Mouse (Mus musculus): Measurements from ENCODE around the gene Zfp444.
A peak's percentile ranks its signal among the peaks of the same experiment; 100 is the strongest.
"Not testable (repeated sequence)": the region's sequence is repeated elsewhere in the genome, so short reads cannot be mapped to it uniquely, and the experiment has no call there.

Zfp444 gene

GRCm38 (mm10) chr7:6213144-6213543 lies 41.1 kb downstream of the Zfp444 start:
- peak in 1 of 2 experiments; percentile 19 for DNase-seq (ENCODE audit: low spot score in 2 of 2)

DNA sequence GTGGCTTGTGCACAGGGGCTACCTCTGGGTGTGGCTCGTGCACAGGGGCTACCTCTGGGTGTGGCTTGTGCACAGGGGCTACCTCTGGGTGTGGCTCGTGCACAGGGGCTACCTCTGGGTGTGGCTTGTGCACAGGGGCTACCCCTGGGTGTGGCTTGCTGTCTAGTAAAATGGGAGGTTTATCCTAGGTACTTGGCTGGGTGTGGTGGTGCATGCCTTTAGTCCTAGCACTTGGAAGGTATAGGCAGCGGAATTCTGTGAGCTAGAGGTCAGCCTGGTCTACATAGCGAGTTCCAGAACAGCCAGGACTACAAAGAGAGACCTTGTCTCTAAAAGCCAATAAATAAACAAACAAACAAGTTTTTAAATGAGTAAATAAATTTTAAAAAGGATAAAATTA lies 42.7 kb downstream of the Zfp444 start:
- DNase-seq (ENCODE audit: low spot score in 2 of 2): not testable (repeated sequence)

- no peak for DNase-seq (ENCODE audit: low spot score in 2 of 2)
Observed at GRCm38 (mm10) chr7:6220147-6220546, 48.1 kb downstream of the Zfp444 start.

GRCm38 (mm10) chr7:6221978-6222377 lies 50.0 kb downstream of the Zfp444 start, which contains the start of gene Zscan5b:
Zscan5b (plus strand) TSS chr7:6222278.
- no peak for DNase-seq (ENCODE audit: low spot score in 2 of 2)

DNA sequence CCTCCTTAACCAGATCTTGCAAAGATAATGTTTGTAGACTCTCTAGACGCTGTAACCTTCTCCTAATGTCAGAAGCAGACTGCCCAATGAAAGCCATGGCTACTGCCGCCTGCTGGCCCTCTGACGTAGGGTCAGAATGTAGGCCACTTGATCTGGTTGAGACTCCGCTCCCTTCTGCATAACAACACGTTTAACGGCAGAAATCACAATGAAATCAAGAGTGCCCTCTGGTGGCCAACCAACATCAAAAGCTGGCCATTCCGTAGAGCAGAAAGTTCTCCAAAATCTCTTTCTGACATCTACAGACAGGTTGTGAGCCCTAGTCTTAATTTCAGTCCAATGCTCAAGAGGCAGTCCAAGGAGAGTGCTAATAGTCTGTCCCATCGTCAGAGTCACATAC lies 56.5 kb downstream of the Zfp444 start:
- DNase-seq (ENCODE audit: low spot score in 2 of 2): not testable (repeated sequence)

DNA sequence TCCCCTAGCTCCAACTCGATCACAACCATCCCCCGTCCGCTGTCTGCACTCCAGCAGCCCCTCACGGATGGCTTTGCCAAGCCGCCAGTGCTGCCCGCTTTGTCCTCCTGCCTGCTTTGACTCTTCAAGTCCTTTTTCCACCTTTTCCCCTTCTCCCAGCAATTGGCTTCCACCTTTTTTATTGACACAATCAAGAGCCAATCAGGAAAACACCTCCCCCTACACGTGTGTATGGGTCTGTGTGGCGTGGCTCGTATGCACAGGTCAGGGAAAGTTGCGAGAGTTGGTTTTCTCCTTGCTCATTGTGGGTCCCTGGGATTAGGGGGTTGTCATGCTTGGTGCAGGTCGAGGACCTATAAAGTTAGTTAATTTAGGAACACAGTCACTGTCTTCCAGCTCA lies 67.8 kb downstream of the Zfp444 start:
- no peak for DNase-seq (ENCODE audit: low spot score in 2 of 2)

DNA sequence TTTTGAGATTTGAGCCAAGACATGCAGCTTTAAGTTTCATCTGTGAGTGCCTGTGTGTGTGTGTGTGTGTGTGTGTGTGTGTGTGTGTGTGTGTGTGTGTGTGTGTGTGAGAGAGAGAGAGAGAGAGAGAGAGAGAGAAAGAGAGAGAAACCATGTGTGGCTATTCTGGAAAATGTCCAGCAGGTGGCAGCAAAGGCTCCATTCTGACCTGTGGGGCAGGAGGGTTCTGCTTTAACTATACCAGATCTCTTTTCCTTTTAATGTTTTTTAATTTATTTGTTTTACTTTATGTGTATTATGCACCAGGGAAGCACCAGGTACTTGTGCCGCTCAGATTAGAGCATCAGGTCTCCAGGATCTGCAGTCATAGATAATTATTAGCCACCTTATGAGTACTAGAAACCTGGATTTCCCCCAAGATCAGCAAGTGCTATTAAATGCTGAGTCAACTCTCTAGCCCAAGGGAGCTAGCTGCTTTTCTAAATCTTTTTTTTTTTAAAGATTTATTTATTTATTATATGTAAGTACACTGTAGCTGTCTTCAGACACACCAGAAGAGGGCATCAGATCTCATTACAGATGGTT lies 68.9 kb downstream of the Zfp444 start:
- DNase-seq (ENCODE audit: low spot score in 2 of 2): peak in 1 of 2 experiments; percentile 41
